Mouse (Mus musculus) G1E (cell line): ENCODE results near the gene Efna2. TPM values are rescaled to one million over a fixed set of nuclear protein-coding genes. Genes with fewer than 3 reads are reported as not detected.

Experiments
- ATAC-seq: 2 replicates; pipeline ENCODE4 v1.8.0; 2016; ENCODE audit warnings: mild to moderate bottlenecking; ENCODE audit not compliant: insufficient number of reproducible peaks, poor library complexity, low FRiP score, severe bottlenecking; ENCODE audit errors: extremely low read depth
- DNase-seq: peaks from one replicate; pipeline ENCODE4 v3.0.0; 2012; ENCODE audit warnings: low spot score
- H3K27me3 ChIP-seq: 2 replicates; pipeline ENCODE4 v1.6.1; 2012; ENCODE audit warnings: mild to moderate bottlenecking, low read length, inconsistent platforms; ENCODE audit not compliant: insufficient read depth
- H3K36me3 ChIP-seq: replicated peaks from 2 replicates; pipeline ENCODE3; 2012; ENCODE audit warnings: mild to moderate bottlenecking, inconsistent platforms
- H3K4me1 ChIP-seq: 2 replicates; pipeline ENCODE4 v1.6.1; 2012; ENCODE audit warnings: low read depth, low read length, inconsistent platforms, mixed read lengths; ENCODE audit not compliant: insufficient read depth
- H3K4me3 ChIP-seq: 2 replicates; pipeline ENCODE4 v1.5.1; 2012; ENCODE audit warnings: low read depth, mild to moderate bottlenecking, inconsistent platforms, low read length, moderate library complexity, mixed read lengths
- H3K9me3 ChIP-seq: replicated peaks from 2 replicates; pipeline ENCODE4 v1.6.1; 2012; ENCODE audit warnings: inconsistent platforms
- CTCF ChIP-seq: IDR thresholded peaks from 2 replicates; pipeline ENCODE4 v1.5.1; 2012; ENCODE audit warnings: low read depth, low read length, inconsistent platforms, mixed read lengths
- GATA1 ChIP-seq: IDR thresholded peaks from 2 replicates; pipeline ENCODE4 v1.6.1; 2012; ENCODE audit warnings: borderline replicate concordance, low read length, inconsistent platforms, mixed read lengths
- GATA2 ChIP-seq: IDR thresholded peaks from 2 replicates; pipeline ENCODE4 v1.6.1; 2012; ENCODE audit warnings: low read depth, low read length, inconsistent platforms, borderline replicate concordance
- POLR2AphosphoS5 ChIP-seq: IDR thresholded peaks from 2 replicates; pipeline ENCODE4 v1.6.1; 2012; ENCODE audit warnings: low read depth, low read length, inconsistent platforms; ENCODE audit not compliant: insufficient replicate concordance
- TAL1 ChIP-seq: conservative IDR thresholded peaks from 2 replicates; pipeline ENCODE4 v1.6.1; 2012; ENCODE audit warnings: low read depth, low read length, inconsistent platforms, mixed read lengths
- polyA plus RNA-seq: library from polyadenylated mRNA; stranded (reverse); fragments of >175 nt; gene quantifications from 2 replicates; pipeline ENCODE4 v1.2.3, GENCODE M21; 2012
- total RNA-seq, 2 experiments: library from RNA; stranded (forward) in 1 of 2; stranded (reverse) in 1 of 2; fragments of 200-1000 nt in 1 of 2; fragments of >200 nt in 1 of 2; fragmentation: Nextera tagmentation in 1 of 2; gene quantifications; 2 replicates each; pipeline ENCODE4 v1.2.3; 2014 to 2017

Efna2 gene
- total and polyA plus RNA-seq, 3 experiments, result 0.20 TPM; not detected in 2

DNA sequence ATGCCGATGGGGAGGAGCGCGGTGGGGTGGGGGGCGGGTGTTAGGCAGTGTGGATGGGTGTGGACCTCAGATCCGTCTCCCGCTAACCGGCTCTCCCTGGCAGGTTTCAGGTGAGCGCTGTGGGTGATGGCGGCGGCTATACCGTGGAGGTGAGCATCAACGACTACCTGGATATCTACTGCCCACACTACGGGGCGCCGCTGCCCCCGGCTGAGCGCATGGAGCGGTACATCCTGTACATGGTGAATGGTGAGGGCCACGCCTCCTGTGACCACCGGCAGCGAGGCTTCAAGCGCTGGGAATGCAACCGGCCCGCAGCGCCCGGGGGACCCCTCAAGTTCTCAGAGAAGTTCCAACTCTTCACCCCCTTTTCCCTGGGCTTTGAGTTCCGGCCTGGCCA lies 7.4 kb downstream of the Efna2 start:
- TF ChIP-seq CTCF (no peak), TAL1 (no peak), GATA1 (no peak), GATA2 (no peak), POLR2AphosphoS5 (no peak)
- H3K9me3 ChIP-seq, result no peaks in the 10 kb centered on the region
- DNase-seq (no peak), ATAC-seq (no peak)
- peaks cover 81% of the 10 kb centered on the region for H3K27me3 ChIP-seq
- H3K4me3 ChIP-seq, result no peak overlapping the region
- H3K36me3 ChIP-seq, result no peaks in the 10 kb centered on the region
- H3K4me1 ChIP-seq, result peaks cover 3% of the 10 kb centered on the region; the same call in 1 of the 2 replicates

DNA sequence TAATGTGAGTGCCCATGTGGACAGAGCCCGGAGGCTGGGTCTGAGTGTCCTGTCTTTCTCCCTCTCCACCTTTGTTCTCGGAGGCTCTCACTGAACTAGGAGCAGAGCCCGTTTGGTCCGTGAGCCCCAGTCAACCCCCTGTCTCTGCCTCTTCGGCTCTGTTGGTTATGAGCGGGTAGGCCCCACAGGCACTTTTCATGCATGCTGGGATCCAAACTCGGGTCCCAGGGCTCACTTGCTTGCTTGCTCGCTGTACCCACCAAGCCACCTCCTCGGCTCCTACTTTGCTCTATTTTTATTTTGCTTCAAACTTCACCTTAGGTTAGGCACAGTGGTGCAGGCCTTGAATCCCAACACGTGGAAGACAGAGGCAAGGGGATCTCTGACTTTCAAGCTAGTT lies 8.5 kb downstream of the Efna2 start:
- H3K9me3 ChIP-seq, result no peaks in the 10 kb centered on the region
- H3K4me1 ChIP-seq, result peaks cover 3% of the 10 kb centered on the region; the same call in 1 of the 2 replicates
- peaks cover 79% of the 10 kb centered on the region for H3K27me3 ChIP-seq
- DNase-seq (no peak), ATAC-seq (no peak)
- no peaks in the 10 kb centered on the region for H3K36me3 ChIP-seq
- TF ChIP-seq POLR2AphosphoS5, result no peak
- no peak for TF ChIP-seq GATA1
- TF ChIP-seq CTCF, result no peak
- no peak for TF ChIP-seq GATA2
- no peak for TF ChIP-seq TAL1
- H3K4me3 ChIP-seq, result no peak overlapping the region

DNA sequence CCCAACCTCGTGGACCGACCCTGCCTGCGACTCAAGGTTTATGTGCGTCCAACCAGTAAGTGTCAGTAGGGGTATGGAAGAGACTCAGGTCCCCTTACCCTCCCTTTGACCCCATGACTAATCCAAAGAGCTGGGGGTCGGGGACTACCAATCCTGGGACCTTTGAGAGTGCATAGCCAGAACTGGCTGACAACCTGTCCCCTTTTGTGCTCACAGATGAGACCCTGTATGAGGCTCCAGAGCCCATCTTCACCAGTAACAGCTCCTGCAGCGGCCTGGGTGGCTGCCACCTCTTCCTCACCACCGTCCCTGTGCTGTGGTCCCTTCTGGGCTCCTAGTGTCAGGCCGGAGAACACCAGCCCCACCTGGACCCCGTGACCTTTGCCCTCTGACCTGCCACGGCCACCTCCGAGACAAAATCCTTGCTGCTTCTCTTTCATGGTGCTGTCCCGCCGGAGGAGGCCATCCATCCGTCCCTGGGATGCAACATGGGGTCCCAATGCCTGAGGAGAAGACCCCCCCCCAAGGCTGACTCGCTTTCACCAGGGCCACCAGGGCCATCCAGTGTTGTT lies 9.3 kb downstream of the Efna2 start:
- Histone ChIP-seq H3K4me3 (no peak overlapping the region), H3K4me1 (peaks cover 3% of the 10 kb centered on the region; the same call in 1 of the 2 replicates), H3K27me3 (peaks cover 80% of the 10 kb centered on the region), H3K9me3 (no peaks in the 10 kb centered on the region), H3K36me3 (no peaks in the 10 kb centered on the region)
- TF ChIP-seq POLR2AphosphoS5, result no peak
- TF ChIP-seq CTCF, result no peak
- no peak for TF ChIP-seq GATA2
- TF ChIP-seq GATA1, result no peak
- no peak for TF ChIP-seq TAL1
- ATAC-seq, result no peak
- no peak for DNase-seq

DNA sequence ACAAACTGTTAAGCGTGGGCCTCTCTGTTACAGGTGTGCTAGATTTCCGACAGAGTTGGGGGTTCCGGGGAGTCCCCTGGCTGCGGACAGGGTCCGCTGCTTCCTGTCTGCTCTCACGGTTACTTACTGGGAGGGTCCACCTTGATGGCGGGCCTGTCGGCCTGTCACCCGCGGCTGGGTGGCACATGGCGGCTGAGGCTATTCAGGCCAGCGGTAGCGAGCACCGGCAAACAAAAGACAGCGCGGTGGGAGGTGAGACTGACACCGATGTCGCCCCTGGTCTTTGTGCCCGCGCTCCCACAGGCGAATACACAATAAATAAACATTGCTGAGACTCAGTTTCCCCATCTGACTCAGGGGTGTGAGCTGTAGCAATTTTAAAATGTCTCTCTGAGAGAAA lies 10.7 kb downstream of the Efna2 start:
- H3K9me3 ChIP-seq, result no peaks in the 10 kb centered on the region
- no peak overlapping the region for H3K4me3 ChIP-seq
- TF ChIP-seq POLR2AphosphoS5 (no peak), GATA2 (no peak)
- DNase-seq (no peak), ATAC-seq (no peak)
- H3K36me3 ChIP-seq, result no peaks in the 10 kb centered on the region
- H3K4me1 ChIP-seq, result peaks cover 3% of the 10 kb centered on the region; the same call in 1 of the 2 replicates
- peaks cover 80% of the 10 kb centered on the region for H3K27me3 ChIP-seq

DNA sequence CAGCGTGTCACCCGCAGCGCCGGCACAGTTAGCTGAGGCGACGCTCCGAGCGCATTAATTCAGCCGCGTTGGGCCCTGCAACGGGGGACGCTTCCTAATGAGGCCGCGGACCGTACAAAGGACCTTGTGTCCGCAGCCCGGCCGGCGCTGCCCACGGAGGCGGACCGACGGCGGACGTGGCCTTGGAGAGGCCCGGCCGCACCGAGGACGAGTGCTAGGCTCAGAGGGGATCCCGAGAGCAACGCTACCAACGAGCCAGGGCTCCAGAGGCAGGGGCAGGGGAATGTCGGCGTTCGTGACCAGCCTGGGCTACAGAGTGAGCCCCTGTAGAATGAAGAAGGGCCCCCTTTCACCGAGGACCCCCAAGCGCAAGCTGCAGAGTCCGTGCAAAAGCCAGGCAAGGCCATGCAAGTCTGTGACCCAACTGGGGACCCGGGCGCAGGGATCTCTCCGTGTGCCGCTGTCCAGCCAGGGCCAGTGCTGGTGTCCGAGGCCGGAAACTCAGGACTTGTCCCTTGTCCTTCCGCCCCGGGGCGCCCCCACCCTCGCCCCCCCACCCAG lies 11.3 kb downstream of the Efna2 start:
- Histone ChIP-seq H3K36me3 (no peaks in the 10 kb centered on the region), H3K27me3 (peaks cover 77% of the 10 kb centered on the region), H3K4me1 (peaks cover 2% of the 10 kb centered on the region; the same call in 1 of the 2 replicates), H3K4me3 (no peak overlapping the region), H3K9me3 (no peaks in the 10 kb centered on the region)
- DNase-seq (no peak), ATAC-seq (no peak)
- TF ChIP-seq GATA2 (no peak), TAL1 (no peak), CTCF (no peak), GATA1 (no peak), POLR2AphosphoS5 (no peak)

DNA sequence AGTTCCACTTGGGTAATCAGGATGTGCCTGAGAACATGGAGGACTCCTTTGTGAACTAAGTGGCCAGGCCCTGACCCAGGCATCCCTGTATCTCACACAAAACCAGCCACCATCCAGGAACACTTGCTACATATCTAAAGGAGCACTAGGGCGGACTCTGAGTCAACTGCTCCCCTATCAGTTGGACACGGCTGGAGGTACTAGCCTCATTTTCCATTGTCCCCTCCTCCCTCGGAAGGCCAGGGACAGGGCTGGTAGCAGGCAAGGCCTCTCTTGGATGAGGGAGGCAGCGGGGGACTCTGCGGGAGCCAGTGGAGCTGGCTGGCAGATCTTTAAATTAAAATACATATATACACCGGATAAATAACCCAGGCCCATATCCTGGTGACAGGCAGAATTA lies 14.7 kb downstream of the Efna2 start:
- DNase-seq (no peak), ATAC-seq (no peak)
- H3K4me3 ChIP-seq, result no peak overlapping the region
- peaks cover 65% of the 10 kb centered on the region for H3K27me3 ChIP-seq
- H3K36me3 ChIP-seq, result no peaks in the 10 kb centered on the region
- H3K9me3 ChIP-seq, result no peaks in the 10 kb centered on the region
- TF ChIP-seq GATA1 (no peak), CTCF (no peak), POLR2AphosphoS5 (no peak), TAL1 (no peak), GATA2 (no peak)
- no peaks in the 10 kb centered on the region; the same call in 1 of the 2 replicates for H3K4me1 ChIP-seq
